Mouse (Mus musculus): ENCODE measurements around the gene Zdhhc19. TPM values are rescaled to one million over a fixed set of nuclear protein-coding genes. Genes with fewer than 3 reads are reported as not detected.

Zdhhc19 gene
- polyA plus RNA-seq, 1 experiment from 2014 or later = not detected

Other genes starting within 250 kb of the Zdhhc19 start
- 8.7 and 11.0 TPM in 2 replicates for gene Fbxo45, start 249.1 kb upstream of the Zdhhc19 start, polyA plus RNA-seq (2015; fragmentation: Nextera tagmentation; extraction: Ambion mirVana)
- 9.5 and 10.6 TPM in 2 replicates for gene Wdr53, start 249.0 kb upstream of the Zdhhc19 start, polyA plus RNA-seq (2015; fragmentation: Nextera tagmentation; extraction: Ambion mirVana)
- gene Smco1, start 224.8 kb upstream of the Zdhhc19 start, polyA plus RNA-seq (2015; fragmentation: Nextera tagmentation; extraction: Ambion mirVana) = 0.16 and 0.29 TPM in 2 replicates
- gene Rnf168, start 218.8 kb upstream of the Zdhhc19 start, polyA plus RNA-seq (2015; fragmentation: Nextera tagmentation; extraction: Ambion mirVana) = 18.6 and 21.4 TPM in 2 replicates
- gene Ubxn7, start 164.0 kb upstream of the Zdhhc19 start, polyA plus RNA-seq (2015; fragmentation: Nextera tagmentation; extraction: Ambion mirVana) = 16.6 and 17.8 TPM in 2 replicates
- 0.22 TPM in 1 of 2 replicates, not detected in the other for gene Tm4sf19, start 95.8 kb upstream of the Zdhhc19 start, polyA plus RNA-seq (2015; fragmentation: Nextera tagmentation; extraction: Ambion mirVana)
- gene Tctex1d2, start 76.6 kb upstream of the Zdhhc19 start, polyA plus RNA-seq (2015; fragmentation: Nextera tagmentation; extraction: Ambion mirVana) = 21.1 and 22.5 TPM in 2 replicates
- 38.1 and 44.3 TPM in 2 replicates for gene Pcyt1a, start 65.3 kb upstream of the Zdhhc19 start, polyA plus RNA-seq (2015; fragmentation: Nextera tagmentation; extraction: Ambion mirVana)
- gene Slc51a, start 8.4 kb upstream of the Zdhhc19 start, polyA plus RNA-seq (2015; fragmentation: Nextera tagmentation; extraction: Ambion mirVana) = 0.49 and 0.77 TPM in 2 replicates
- 34.5 and 34.8 TPM in 2 replicates for gene Tfrc, start 112.7 kb downstream of the Zdhhc19 start, polyA plus RNA-seq (2015; fragmentation: Nextera tagmentation; extraction: Ambion mirVana)
- 6.9 and 9.5 TPM in 2 replicates for gene Tnk2, start 147.6 kb downstream of the Zdhhc19 start, polyA plus RNA-seq (2015; fragmentation: Nextera tagmentation; extraction: Ambion mirVana)
- not detected in 2 replicates for gene Muc4, start 239.6 kb downstream of the Zdhhc19 start, polyA plus RNA-seq (2015; fragmentation: Nextera tagmentation; extraction: Ambion mirVana)